Mouse (Mus musculus) myocyte (in vitro differentiated cells): ENCODE data around the gene Rtkn. TPM values are rescaled to one million over a fixed set of nuclear protein-coding genes. Genes with fewer than 3 reads are reported as not detected.

Source experiments
- H3K27me3 ChIP-seq: one replicate; pipeline ENCODE4 v1.6.1; 2011; ENCODE audit not compliant: control insufficient read depth, insufficient read depth, insufficient read length
- H3K36me3 ChIP-seq: one replicate; pipeline ENCODE4 v1.6.1; 2011; ENCODE audit not compliant: control insufficient read depth, insufficient read depth
- H3K4me2 ChIP-seq: one replicate; pipeline ENCODE4 v1.6.1; 2011; ENCODE audit warnings: low read depth, control low read depth
- H3K4me3 ChIP-seq: one replicate; pipeline ENCODE4 v1.5.1; 2011; ENCODE audit warnings: mild to moderate bottlenecking, control low read depth, moderate library complexity
- H3K79me2 ChIP-seq: one replicate; pipeline ENCODE4 v1.6.1; 2011; ENCODE audit not compliant: control insufficient read depth, insufficient read depth
- H3ac ChIP-seq: one replicate; pipeline ENCODE4 v1.6.1; 2011; ENCODE audit not compliant: control insufficient read depth, insufficient read length
- CEBPB ChIP-seq: IDR thresholded peaks from 2 replicates; pipeline ENCODE4 v1.6.1; 2011; ENCODE audit warnings: mild to moderate bottlenecking, moderate library complexity; ENCODE audit not compliant: poor library complexity, insufficient read depth, severe bottlenecking
- E2F4 ChIP-seq: IDR thresholded peaks from one replicate; pipeline ENCODE4 v1.6.1; 2011; ENCODE audit warnings: mild to moderate bottlenecking, control low read depth, moderate library complexity; ENCODE audit not compliant: insufficient read depth
- MAX ChIP-seq: IDR thresholded peaks from one replicate; pipeline ENCODE4 v1.6.1; 2011; ENCODE audit warnings: low read depth, mild to moderate bottlenecking, control low read depth
- MYOD1 ChIP-seq, 3 experiments: IDR thresholded peaks; one replicate each; pipeline ENCODE4 v1.6.1; 2011; ENCODE audit warnings: control low read depth in 2 of 3, low read depth in 2 of 3, mild to moderate bottlenecking in 2 of 3, moderate library complexity in 1 of 3; ENCODE audit not compliant: insufficient read length in 2 of 3, control insufficient read depth in 1 of 3
- MYOG ChIP-seq, 3 experiments: IDR thresholded peaks; one replicate each; pipeline ENCODE4 v1.6.1; 2011; ENCODE audit warnings: control low read depth in 2 of 3, low read depth in 2 of 3, mild to moderate bottlenecking in 2 of 3; ENCODE audit not compliant: insufficient read length in 2 of 3, control insufficient read depth in 1 of 3, insufficient read depth in 1 of 3
- POLR2A ChIP-seq: IDR thresholded peaks from one replicate; pipeline ENCODE4 v1.6.1; 2011; ENCODE audit warnings: low read depth, mild to moderate bottlenecking, control low read depth, moderate library complexity; ENCODE audit not compliant: insufficient read length
- POLR2AphosphoS2 ChIP-seq: IDR thresholded peaks from one replicate; pipeline ENCODE4 v1.6.1; 2011; ENCODE audit warnings: low read depth, control low read depth; ENCODE audit not compliant: insufficient read length
- REST ChIP-seq: IDR thresholded peaks from one replicate; pipeline ENCODE4 v1.6.1; 2011; ENCODE audit warnings: mild to moderate bottlenecking, control low read depth, moderate library complexity; ENCODE audit not compliant: insufficient read depth, insufficient read length
- SRF ChIP-seq: IDR thresholded peaks from one replicate; pipeline ENCODE4 v1.6.1; 2011; ENCODE audit warnings: low read depth; ENCODE audit not compliant: control insufficient read depth, insufficient read length
- TCF12 ChIP-seq: IDR thresholded peaks from one replicate; pipeline ENCODE4 v1.6.1; 2011; ENCODE audit warnings: mild to moderate bottlenecking, control low read depth; ENCODE audit not compliant: poor library complexity, insufficient read depth, severe bottlenecking
- TCF3 ChIP-seq: IDR thresholded peaks from one replicate; pipeline ENCODE4 v1.6.1; 2011; ENCODE audit warnings: low read depth, control low read depth; ENCODE audit not compliant: insufficient read length
- USF1 ChIP-seq: IDR thresholded peaks from one replicate; pipeline ENCODE4 v1.6.1; 2011; ENCODE audit warnings: low read depth, mild to moderate bottlenecking, control low read depth, moderate library complexity
- polyA plus RNA-seq: library from polyadenylated mRNA; unstranded; fragments of >200 nt; fragmentation: generic; extraction: Trizol; gene quantifications from one replicate; pipeline ENCODE4 v1.2.1, GENCODE M21; 2012; ENCODE audit warnings: missing spikeins

Gene Rtkn
- polyA plus RNA-seq, 1 experiment, result 29.7 TPM

DNA sequence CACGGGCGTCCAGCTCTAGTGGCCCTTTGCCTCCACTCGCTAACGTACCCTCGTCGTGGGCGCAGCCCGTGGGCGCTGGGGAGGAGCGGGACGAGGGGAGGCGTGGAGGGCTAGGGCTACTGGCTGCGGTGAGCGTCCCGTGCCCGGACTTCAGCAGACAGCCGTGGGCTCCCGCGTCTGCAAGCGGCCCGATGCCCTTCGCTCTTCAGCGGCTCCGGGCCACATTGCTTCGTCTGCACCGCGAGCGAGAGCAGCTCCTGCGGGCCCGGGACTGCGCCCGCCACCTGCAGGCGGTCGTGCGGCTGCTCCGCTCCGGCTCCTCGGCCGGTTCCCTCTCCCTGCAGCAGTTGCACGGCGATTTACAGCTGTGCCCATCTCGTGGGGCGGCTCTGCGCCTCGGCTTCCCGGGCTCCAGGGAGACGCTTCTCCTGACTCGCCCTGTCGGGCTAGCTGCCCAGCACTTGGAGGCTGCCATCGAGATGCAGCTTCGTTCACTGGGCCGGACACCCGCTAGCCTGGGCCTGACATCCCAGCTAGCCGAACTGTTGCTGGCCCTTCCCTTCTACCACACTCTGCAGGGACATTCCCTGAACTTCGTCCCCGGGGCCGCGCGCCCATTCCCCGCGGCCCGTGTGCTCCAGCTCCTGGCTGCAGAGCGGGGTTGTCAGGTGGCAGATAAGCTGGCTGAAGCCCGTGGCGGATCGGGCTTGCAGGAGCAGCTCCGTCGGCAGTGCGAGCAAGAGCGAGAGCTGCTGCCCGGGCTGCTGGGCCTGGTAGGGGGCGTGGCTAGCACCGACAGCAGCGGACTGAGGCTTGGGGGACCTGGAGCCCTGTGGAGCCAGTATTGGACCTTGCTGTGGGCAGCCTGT, 33.3 kb upstream of the Rtkn start:
- Histone ChIP-seq H3K27me3 (no peaks in the 10 kb centered on the region), H3K36me3 (no peaks in the 10 kb centered on the region), H3K79me2 (no peaks in the 10 kb centered on the region), H3K4me2 (peak overlapping the region; percentile 99), H3K4me3 (peak overlapping the region; percentile 49), H3ac (peak overlapping the region; percentile 38)
- TF ChIP-seq CEBPB (no peak), MAX (no peak), MYOD1 (IDR thresholded peaks at IDR 0.05; ENCODE audit: control insufficient read depth in 1 of 3, insufficient read length in 2 of 3, low read depth in 2 of 3) (no peak), POLR2AphosphoS2 (peak; percentile 41), POLR2A (peak; percentile 49), MYOG (IDR thresholded peaks at IDR 0.05; ENCODE audit: control insufficient read depth in 1 of 3, insufficient read depth in 1 of 3, insufficient read length in 2 of 3, low read depth in 2 of 3) (peak in 2 of 3 experiments; percentile 12 to 46), SRF (no peak), TCF3 (no peak), REST (no peak), E2F4 (no peak)

DNA sequence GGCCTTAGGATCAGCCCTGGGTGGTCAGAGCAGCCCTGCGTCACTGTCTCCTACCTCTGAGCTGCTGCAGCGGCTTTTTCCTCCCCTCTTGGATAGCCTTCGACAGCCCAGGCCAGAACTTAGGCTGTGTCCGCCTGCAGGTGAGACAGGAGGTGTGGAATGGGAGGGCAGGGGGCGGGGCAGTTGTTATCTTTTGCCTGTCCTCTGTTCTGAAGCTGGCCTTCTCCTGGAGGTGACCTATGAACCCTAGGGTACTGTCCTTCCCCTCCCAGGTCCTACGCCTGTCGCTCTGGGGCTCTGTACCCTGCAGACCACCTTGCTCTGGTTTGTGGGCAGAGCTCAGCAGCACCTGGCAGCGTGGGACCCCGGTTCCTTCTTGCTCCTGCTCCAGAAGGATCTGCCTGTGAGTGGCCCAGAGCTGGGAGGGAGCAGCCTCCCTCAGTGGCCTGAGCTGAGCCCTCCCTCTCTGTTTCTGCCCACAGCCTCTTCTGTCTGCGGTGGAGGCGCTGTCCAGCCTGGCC, 32.1 kb upstream of the Rtkn start:
- no peak overlapping the region for H3ac ChIP-seq
- no peaks in the 10 kb centered on the region for H3K36me3 ChIP-seq
- H3K4me2 ChIP-seq, result no peak overlapping the region
- H3K27me3 ChIP-seq, result no peaks in the 10 kb centered on the region
- H3K79me2 ChIP-seq, result no peaks in the 10 kb centered on the region
- H3K4me3 ChIP-seq, result peak overlapping the region; percentile 49
- TF ChIP-seq TCF12 (no peak), MYOG (IDR thresholded peaks at IDR 0.05; ENCODE audit: control insufficient read depth in 1 of 3, insufficient read depth in 1 of 3, insufficient read length in 2 of 3, low read depth in 2 of 3) (no peak), POLR2AphosphoS2 (no peak), SRF (no peak), MYOD1 (IDR thresholded peaks at IDR 0.05; ENCODE audit: control insufficient read depth in 1 of 3, insufficient read length in 2 of 3, low read depth in 2 of 3) (no peak), USF1 (no peak), REST (no peak), POLR2A (no peak), E2F4 (no peak), TCF3 (no peak), CEBPB (no peak), MAX (no peak)

DNA sequence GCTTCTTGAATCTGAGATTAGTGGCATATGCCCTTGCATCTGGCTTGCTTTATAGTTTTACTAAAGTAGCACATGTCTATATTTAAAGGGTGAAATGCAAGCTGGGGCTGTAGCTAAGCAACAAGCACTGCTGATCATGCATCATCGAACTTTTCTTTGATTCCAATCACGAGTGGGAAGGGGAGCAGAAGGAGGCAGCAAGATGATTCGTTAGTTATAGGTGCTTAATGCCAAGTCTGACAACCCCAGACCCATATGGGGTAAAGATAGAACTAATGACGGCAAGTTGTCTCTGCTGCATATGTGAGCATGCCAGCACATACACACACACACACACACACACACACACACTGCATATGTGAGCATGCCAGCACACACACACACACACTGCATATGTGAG, 31.1 kb upstream of the Rtkn start:
- Histone ChIP-seq H3ac (no peak overlapping the region), H3K27me3 (no peaks in the 10 kb centered on the region), H3K4me3 (no peak overlapping the region), H3K79me2 (peaks cover 1% of the 10 kb centered on the region), H3K36me3 (no peaks in the 10 kb centered on the region), H3K4me2 (no peak overlapping the region)
- TF ChIP-seq MYOG (IDR thresholded peaks at IDR 0.05; ENCODE audit: control insufficient read depth in 1 of 3, insufficient read depth in 1 of 3, insufficient read length in 2 of 3, low read depth in 2 of 3), result no peak
- no peak for TF ChIP-seq TCF12
- no peak for TF ChIP-seq USF1
- TF ChIP-seq CEBPB, result no peak
- TF ChIP-seq REST, result no peak
- TF ChIP-seq MAX, result no peak
- TF ChIP-seq MYOD1 (IDR thresholded peaks at IDR 0.05; ENCODE audit: control insufficient read depth in 1 of 3, insufficient read length in 2 of 3, low read depth in 2 of 3), result no peak
- TF ChIP-seq SRF, result no peak
- TF ChIP-seq POLR2AphosphoS2, result no peak
- TF ChIP-seq POLR2A, result no peak
- no peak for TF ChIP-seq TCF3
- TF ChIP-seq E2F4, result no peak

DNA sequence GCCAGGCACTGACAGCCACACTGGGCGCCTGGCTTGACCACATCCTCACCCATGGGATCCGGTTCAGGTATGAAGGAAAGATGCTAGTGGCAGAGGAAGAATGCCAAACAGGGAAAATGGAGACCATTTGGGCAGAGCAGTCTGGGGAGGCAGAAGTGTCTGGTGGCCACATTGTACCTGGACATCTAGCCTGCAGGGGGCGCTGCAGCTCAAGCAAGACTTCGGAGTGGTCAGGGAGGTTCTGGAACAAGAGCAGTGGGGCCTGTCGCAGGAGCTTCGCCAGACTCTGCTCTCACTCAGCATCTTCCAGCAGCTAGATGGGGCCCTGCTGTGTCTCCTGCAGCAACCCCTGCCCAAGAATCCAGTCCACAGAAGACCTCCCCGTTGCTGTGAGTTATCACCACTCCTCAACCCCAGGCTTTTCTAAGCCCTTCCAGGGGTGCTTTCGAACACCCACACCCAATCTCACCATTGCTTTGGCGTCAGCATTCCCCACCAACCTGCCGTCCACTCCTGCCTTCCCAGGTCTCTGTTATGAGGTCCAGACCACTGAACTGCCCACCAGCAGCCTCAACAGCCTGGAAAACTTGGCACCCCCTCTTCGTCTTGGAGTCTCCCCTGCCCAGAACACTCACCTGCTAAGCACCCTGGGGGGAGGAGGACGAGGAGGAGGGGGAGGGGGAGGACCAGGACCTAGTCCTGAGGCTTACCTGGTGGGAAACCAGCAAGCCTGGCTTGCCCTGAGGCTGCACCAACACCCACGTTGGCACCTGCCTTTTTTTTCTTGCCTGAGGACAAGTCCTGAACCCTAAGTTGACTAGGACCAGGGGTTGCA, 27.5 kb upstream of the Rtkn start:
- H3K4me2 ChIP-seq, result peak overlapping the region; percentile 97
- peaks cover 16% of the 10 kb centered on the region for H3K79me2 ChIP-seq
- TF ChIP-seq USF1, result no peak
- peak; percentile 5 for TF ChIP-seq POLR2A
- H3ac ChIP-seq, result peak overlapping the region; percentile 85
- peaks cover 3% of the 10 kb centered on the region for H3K36me3 ChIP-seq
- no peaks in the 10 kb centered on the region for H3K27me3 ChIP-seq
- peak overlapping the region; percentile 93 for H3K4me3 ChIP-seq
